Mouse (Mus musculus) left cerebral cortex, adult 11 months (tissue): Measurements from ENCODE around the gene Ifrd1.
"Not testable (repeated sequence)": the region's sequence is repeated elsewhere in the genome, so short reads cannot be mapped to it uniquely, and the experiment has no call there.

Experiments
- DNase-seq: peaks from one replicate; pipeline ENCODE4 v3.0.0; 2022; ENCODE audit warnings: low spot score

The Ifrd1 gene

DNA sequence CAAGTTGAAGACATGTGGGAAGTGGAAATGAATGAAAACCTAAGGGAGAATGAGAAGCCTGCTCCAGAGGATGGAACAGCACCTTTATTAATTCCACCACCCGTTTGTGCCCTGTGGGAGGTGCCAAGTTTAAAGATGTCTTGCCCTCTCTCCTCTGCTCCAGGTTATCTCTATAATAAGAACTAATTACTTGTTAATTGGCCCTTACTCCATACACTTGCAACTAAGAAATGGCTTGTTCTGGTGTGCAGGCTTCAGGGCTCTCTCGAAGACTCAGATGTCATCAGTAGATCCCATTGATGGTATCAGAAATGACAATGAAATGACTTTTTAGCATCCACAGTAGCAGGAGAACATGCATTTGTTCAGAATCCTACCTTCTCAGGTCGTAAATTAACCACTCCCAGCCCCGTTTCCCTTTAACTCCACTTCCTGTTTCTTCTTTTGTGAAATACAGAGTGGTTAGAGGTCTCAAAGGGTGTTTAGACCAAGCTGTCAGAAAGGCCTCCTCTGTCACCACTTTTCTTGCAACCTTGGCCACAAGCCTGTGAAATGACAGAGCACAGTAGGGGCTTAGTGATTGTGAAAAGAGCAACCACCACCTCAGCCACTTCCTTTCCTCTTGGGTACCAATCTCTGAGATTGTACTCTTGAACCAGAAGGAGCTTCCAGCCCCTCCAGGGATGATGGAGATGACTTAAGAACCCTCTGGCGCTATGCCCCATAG lies at the start of gene Ifrd1:
Ifrd1 (minus strand) TSS at position 51 of the 727 bp plus-strand sequence.
- DNase-seq: no peak

- no peak for DNase-seq
Observed at GRCm38 (mm10) chr12:40286539-40286938, 38.2 kb upstream of the Ifrd1 start.

- DNase-seq: no peak
Observed at GRCm38 (mm10) chr12:40280596-40281325, 32.5 kb upstream of the Ifrd1 start.

DNA sequence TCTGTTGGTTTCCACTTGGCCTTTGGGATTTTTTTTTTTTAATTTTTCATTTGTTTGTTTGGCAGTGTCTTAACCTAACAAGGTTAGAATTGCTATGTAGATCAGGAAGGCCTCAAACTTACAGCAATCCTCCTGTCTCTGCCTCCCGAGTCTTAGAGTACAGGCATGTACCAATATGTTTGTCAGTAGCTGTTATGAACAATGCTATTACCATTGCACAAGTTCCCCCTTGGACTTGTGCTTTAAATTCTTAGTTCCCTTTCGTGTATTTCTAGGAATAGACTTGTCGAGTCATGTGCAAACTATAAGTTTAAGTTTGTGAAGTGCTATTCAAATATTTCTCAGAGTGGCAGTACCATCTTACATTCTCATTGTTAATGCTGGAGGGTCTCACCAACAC lies 29.3 kb upstream of the Ifrd1 start:
- DNase-seq: no peak

DNA sequence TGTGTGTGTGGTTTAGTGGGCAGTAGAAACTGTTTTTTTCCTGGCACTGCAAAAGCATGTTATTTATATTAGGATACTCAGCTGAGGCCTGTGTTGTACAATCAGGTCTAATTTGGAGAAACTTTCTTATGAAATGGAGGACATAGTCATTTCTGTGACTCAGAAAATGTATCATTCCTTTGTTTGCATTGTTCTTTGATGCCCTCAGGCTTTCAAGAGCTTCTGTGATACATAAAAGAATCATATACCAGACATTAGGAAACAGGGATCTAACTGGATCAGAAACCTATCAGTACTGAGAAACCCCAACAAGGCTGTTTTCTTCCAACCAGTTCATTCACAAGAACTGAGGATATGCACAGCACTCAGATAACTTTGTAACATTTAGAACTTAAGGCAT lies 26.6 kb upstream of the Ifrd1 start:
- DNase-seq: no peak

DNA sequence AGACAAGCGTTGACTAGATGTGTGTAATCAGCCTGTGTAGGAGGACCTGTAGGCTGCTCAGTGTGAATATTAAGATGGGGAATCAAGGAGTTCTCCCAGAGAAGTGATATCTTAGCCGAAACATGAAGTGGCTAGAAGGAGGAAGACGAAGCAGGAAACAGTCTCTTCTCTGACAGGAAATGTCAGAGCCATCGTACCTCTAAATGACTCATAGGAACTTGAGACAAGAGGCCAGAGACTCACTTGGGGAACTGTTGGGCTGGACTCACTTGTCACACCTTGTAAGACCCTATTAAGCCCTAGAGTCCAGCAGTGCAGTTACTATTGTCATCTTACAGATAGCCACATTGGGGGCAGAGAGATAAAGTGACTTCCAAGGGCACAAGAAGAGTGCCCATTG lies 25.0 kb upstream of the Ifrd1 start:
- DNase-seq: no peak

DNA sequence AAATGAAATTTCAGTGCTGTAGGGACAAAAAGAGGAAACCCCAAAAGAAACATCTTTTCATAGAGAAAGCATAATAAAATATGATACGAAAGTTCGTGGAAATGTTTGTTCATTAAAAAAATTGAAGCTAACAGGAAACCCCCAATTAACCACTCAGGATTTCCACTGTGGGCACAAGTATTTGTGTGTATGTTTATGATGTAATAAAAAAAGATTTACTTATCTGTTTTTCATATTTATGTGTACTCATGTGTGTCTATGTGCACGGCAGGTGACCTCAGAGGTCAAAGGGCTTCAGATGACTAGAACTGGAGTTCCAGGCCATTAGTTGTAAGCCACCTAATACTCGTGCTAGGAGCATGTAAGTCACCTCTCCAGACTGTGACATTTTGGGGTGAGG lies 24.4 kb upstream of the Ifrd1 start:
- no peak for DNase-seq

DNA sequence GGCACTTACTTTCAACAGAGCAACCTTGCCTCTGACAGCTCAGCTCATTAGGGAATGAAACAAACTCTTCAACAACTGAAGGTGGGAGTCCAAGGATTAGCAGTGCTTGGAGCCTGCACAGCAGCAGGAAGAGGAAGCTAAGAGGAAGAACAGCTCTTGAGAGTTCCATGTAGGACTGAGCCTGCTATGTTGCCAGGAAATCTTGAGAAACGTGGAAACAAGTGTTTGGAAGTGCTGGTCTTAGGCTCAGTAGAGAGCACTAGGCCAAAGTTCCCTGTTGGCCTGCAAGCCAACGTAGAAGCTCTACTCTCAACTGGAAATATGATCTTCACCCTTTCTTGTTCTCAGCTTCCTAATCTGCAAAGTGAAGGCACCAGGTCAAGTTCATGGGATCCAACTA lies 20.0 kb upstream of the Ifrd1 start:
- DNase-seq: no peak

- no peak for DNase-seq
Observed at GRCm38 (mm10) chr12:40263712-40264111, 15.4 kb upstream of the Ifrd1 start.

- DNase-seq: no peak
Observed at GRCm38 (mm10) chr12:40263006-40263405, 14.7 kb upstream of the Ifrd1 start.

GRCm38 (mm10) chr12:40258462-40259000 lies 10.2 kb upstream of the Ifrd1 start:
- no peak for DNase-seq

GRCm38 (mm10) chr12:40257226-40257625 lies 8.9 kb upstream of the Ifrd1 start:
- peak; percentile 75 for DNase-seq

- no peak for DNase-seq
Observed at GRCm38 (mm10) chr12:40256543-40256942, 8.2 kb upstream of the Ifrd1 start.

DNA sequence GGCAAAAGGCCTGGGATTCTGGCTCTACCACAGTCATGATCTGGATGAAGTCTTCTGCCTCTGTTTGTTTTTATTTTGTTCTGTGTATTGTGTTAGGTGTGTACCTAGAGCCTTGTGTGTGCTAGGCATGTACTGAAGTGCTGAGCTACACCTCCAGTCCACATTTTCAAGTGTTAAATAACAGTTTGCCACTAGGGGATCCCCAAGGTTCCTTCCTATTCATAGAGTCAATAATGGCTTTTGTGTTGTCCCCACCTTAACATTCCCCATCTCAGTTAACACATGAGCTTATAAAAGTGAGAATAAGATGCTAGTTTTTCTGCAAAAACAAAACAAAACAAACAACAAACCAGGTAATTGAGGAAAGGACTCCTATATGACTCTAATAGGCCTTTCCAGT lies 7.7 kb upstream of the Ifrd1 start:
- no peak for DNase-seq

GRCm38 (mm10) chr12:40255310-40255709 lies 7.0 kb upstream of the Ifrd1 start:
- not testable (repeated sequence) for DNase-seq

- no peak for DNase-seq
Observed at GRCm38 (mm10) chr12:40254729-40255128, 6.4 kb upstream of the Ifrd1 start.

DNA sequence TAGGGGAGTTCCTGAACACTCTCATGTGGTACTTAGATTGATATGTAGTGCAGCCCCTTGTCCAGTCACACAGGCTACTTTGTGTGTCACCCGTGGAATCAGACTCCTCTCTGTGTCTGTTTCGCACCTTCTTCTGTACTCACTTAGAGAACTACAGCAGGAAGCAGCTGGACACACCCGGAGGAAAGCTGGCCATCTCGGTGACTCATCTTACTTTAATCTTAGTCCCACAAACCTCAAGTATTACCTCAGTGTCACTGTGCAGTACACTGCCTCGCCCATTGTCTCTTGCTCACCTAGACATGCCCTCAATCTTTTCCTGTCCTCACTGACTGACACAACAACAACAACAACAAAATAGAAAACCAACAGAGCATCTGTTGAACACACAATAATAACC lies 4.9 kb upstream of the Ifrd1 start:
- DNase-seq: no peak

GRCm38 (mm10) chr12:40250256-40250655 lies 2.0 kb upstream of the Ifrd1 start:
- DNase-seq: no peak

DNA sequence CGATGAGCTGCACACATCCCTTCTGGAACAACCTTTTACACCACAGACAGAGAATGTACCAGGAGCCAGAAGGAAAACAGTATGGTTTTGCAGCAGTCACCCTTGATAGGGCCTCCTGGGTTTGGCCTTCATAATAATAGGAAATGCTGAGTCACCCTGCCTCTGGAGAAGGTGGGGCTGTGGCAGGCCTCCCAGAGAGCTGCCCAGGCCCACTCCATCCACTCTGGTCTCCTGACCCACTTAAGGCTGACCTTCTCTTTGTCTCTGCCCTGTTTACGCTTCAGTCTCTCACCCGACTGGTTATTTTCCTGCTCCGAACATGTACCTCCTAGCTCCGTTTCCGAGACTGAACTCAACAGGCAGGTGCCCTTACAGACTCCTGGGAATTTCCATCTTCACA lies 328 bp downstream of the Ifrd1 start:
- DNase-seq: no peak

DNA sequence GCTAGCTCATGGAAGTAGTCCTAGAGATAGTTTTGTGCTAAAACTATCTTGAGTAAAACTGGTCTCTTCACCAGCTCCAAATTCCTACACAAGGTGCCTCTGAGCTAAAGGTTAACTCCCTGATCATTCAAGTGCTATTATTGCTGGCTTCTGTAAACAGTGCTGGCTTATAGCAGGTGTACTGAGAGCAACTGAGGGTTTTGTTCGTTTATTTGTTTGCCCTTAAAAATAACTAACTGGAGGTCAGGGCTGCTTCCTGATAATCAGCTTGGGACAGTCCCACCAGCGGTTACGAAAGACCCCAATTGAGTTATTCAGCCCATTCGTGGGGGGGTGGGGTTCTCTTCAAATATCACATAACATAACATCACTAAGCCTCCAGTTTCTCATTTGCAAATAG lies 920 bp downstream of the Ifrd1 start:
- no peak for DNase-seq

DNA sequence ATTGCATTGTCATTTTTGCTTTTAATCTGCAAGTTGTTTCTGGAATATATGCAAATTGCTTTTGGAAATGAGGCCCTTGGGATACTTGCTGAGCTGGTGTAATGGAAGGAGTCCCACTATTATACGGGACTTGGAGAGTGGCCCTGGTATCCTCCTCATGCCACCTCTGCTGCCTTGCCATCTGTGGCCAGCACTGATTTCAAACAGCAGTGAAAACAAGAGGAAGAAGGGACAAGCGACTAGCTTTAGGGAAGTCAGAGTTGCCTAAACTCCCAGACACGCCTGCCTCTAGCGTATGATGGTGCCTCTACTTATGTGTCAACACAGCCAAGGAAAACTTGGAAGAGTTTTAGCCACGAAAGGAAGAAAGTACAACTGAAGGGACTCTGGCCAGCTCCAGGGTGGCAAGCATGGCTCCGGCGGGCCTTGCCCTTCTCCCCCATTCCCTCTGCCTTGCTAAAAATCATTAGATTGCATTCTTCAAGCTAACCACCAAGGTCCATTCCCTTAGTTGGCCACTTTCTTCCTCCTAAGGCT lies 2.8 kb downstream of the Ifrd1 start:
- DNase-seq: no peak

- no peak for DNase-seq
Observed at GRCm38 (mm10) chr12:40244926-40245325, 3.4 kb downstream of the Ifrd1 start.

DNA sequence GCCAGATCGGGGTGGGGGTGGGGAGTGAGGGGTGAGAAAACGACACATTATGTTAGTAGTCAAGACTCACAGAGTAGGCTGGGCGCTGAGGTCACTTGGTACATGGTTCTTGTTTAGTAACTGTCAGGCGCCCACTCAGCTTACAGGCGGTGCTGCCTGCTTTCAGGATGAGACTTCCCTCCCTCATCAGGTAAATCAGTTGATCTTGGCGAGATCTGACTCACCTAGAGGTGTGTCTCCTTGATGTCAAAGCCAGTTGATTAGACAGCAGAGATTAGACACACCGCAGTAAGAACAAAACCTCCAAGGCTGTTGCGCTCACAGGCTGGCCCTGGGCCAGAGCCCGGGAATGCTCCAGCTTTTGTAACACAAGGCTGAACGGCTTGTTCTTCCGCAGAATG lies 4.5 kb downstream of the Ifrd1 start:
- DNase-seq: no peak
